Mouse (Mus musculus) embryonic fibroblast, embryonic 13.5 days (primary cell): ENCODE results near the gene Nfic.

Experiments used
- CTCF ChIP-seq: IDR thresholded peaks from 2 replicates; pipeline ENCODE4 v1.5.1; 2011; ENCODE audit warnings: mild to moderate bottlenecking, control low read depth, low read length, moderate library complexity, borderline replicate concordance; ENCODE audit not compliant: insufficient read depth
- POLR2A ChIP-seq: IDR thresholded peaks from 2 replicates; pipeline ENCODE4 v1.6.1; 2011; ENCODE audit warnings: low read depth, mild to moderate bottlenecking, control low read depth, low read length, moderate library complexity

- TF ChIP-seq POLR2A (no peak), CTCF (no peak)
Observed at GRCm38 (mm10) chr10:81461673-81462414, 6.4 kb upstream of the Nfic start.
